Mouse (Mus musculus) E14TG2a.4 (cell line): ENCODE results near the gene Amn1.

ENCODE experiments used
- CTCF ChIP-seq: conservative IDR thresholded peaks from 2 replicates; pipeline ENCODE4 v1.5.1; 2014; ENCODE audit warnings: low read length
- NANOG ChIP-seq: IDR thresholded peaks from 2 replicates; pipeline ENCODE4 v1.6.1; 2014; ENCODE audit warnings: borderline replicate concordance, low read length, mixed read lengths
- POU5F1 ChIP-seq: IDR thresholded peaks from 2 replicates; pipeline ENCODE4 v1.6.1; 2014; ENCODE audit warnings: low read length, borderline replicate concordance

DNA sequence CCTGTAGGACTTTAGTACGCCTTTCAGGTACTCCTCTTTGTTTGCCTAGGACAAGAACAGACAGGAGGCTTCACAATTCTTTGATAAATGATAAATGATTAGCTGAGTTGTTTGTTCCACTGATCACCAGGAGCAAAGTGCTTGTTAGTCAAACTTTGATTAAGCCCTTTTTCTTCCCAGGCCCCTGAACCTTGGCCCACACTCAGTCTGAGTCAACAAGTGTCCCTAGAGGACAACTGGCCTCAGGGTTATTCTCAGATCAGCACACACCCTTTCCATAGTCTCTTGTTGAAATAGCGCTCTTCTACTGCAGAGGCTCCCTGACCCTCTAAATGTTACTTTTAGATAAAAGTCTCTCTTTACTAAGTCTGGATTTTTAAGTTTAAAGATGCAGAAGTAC lies 69.6 kb downstream of the Amn1 start:
- TF ChIP-seq CTCF (no peak), POU5F1 (no peak), NANOG (no peak)
